Mouse (Mus musculus): ENCODE measurements around the gene Dab2ip. TPM values are rescaled to one million over a fixed set of nuclear protein-coding genes. Genes with fewer than 3 reads are reported as not detected.

The Dab2ip gene
- polyA plus RNA-seq, 1 experiment from 2014 or later = 41.4 TPM

DNA sequence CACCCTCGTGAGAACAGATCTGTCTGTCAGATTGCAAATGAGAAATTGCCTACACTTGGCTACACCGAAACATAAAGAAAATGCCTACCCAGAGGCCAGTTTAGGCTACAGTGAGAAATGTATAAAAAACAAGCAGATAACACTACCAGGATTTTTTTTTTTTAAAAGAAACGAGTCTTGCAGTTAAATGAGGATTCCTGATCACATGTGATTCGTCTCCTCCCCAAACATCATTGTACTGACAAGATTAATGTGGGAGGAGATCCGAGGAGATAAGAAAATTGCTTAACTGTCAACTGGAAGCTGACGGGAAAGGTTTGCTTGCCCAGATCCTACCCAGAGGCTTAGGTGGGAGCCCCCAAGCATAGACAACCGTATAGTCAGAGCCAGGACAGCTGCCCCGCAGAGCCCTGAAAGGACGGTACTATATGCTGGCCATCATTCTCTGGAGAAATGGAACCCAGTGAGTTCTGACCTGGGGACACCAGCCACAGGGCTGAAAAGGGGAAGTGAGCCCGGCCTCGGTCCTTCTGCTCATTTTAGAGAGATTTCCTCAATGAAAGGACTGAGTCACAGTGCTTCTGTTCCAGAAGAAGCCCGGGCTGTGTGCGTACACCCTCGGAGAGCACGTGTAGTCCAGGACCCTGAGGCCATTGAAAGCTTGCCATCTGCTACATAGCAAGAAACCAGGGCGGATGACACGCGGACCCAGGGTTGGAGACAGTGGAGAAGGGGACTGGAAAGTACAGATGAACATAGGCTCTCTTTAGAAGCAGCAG is 173.8 kb downstream of the Dab2ip start:
- Histone ChIP-seq H3K36me3 (ENCODE audit: insufficient read depth, low read length) (peaks cover 15% of the 10 kb centered on the region), H3K9me3 (replicated peaks; ENCODE audit: low read length) (no peaks in the 10 kb centered on the region), H3K9ac (ENCODE audit: low read depth, low read length) (no peak overlapping the region), H3K4me2 (ENCODE audit: low read length) (no peak overlapping the region), H3K27me3 (ENCODE audit: insufficient read depth, low read length) (no peaks in the 10 kb centered on the region), H3K27ac (no peak overlapping the region), H3K4me1 (replicated peaks; ENCODE audit: insufficient read depth, low read length) (peaks cover 12% of the 10 kb centered on the region; the same call in 1 of the 2 replicates), H3K4me3 (replicated peaks; ENCODE audit: low read depth, low read length) (no peak overlapping the region)
- 51% methylated on average over 18 of the region's 18 CpGs for WGBS
- no peak for TF ChIP-seq CTCF (IDR thresholded peaks at IDR 0.05; ENCODE audit: low read depth)
- ATAC-seq (replicated peaks; ENCODE audit: low FRiP score, low read depth) (no peak), DNase-seq (ENCODE audit: low spot score) (no peak)

DNA sequence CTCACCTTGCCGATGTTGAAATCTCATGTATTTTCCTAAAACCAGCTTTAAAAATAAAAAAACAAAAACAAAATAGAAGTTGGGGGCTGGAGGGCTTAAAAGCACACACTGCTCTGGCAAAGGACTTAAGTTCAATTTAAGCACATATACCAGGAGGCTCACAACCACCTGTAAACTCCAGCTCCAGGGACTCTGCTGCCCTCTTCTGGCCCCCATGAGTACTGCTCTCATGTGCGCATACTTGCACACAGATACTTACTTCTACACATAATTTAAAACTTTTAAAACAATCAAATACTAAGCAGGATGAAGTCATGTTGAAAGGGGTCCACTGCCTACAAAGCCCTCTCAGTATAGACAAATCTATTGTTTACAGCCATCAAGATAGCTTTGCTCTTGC is 176.9 kb downstream of the Dab2ip start:
- ATAC-seq (replicated peaks; ENCODE audit: low FRiP score, low read depth) = no peak
- H3K36me3 ChIP-seq (ENCODE audit: insufficient read depth, low read length) = no peaks in the 10 kb centered on the region
- TF ChIP-seq CTCF (IDR thresholded peaks at IDR 0.05; ENCODE audit: low read depth) = peak; percentile 50
- WGBS = 98% methylated on average over 2 of the region's 2 CpGs
- H3K4me2 ChIP-seq (ENCODE audit: low read length) = no peak overlapping the region
- H3K4me1 ChIP-seq (replicated peaks; ENCODE audit: insufficient read depth, low read length) = peaks cover 9% of the 10 kb centered on the region
- no peak overlapping the region for H3K27ac ChIP-seq
- DNase-seq (ENCODE audit: low spot score) = no peak
- H3K4me3 ChIP-seq (replicated peaks; ENCODE audit: low read depth, low read length) = no peak overlapping the region
- no peaks in the 10 kb centered on the region for H3K9me3 ChIP-seq (replicated peaks; ENCODE audit: low read length)
- no peaks in the 10 kb centered on the region for H3K27me3 ChIP-seq (ENCODE audit: insufficient read depth, low read length)
- no peak overlapping the region for H3K9ac ChIP-seq (ENCODE audit: low read depth, low read length)

DNA sequence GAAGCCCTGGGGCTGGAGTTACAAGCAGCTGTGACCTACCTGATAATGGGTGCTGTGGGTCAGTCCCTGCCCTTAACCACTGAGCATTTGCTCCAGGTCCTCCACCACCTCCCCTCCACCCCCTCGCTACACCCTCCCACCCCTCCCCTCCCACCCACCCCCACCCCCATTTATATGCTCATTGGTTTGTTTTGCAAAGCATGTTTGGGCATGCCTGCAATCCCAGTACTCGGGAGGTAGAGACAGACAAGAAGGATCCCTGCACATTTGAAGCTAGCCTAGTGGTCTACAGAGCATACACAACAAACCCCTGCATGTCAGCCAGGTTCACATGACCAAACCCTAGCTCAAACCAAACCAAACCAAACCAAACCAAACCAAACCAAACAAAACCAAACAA is 178.0 kb downstream of the Dab2ip start:
- Histone ChIP-seq H3K27me3 (ENCODE audit: insufficient read depth, low read length) (no peaks in the 10 kb centered on the region), H3K4me1 (replicated peaks; ENCODE audit: insufficient read depth, low read length) (peaks cover 12% of the 10 kb centered on the region), H3K36me3 (ENCODE audit: insufficient read depth, low read length) (no peaks in the 10 kb centered on the region), H3K9ac (ENCODE audit: low read depth, low read length) (no peak overlapping the region), H3K4me3 (replicated peaks; ENCODE audit: low read depth, low read length) (no peak overlapping the region), H3K9me3 (replicated peaks; ENCODE audit: low read length) (no peaks in the 10 kb centered on the region), H3K4me2 (ENCODE audit: low read length) (no peak overlapping the region), H3K27ac (no peak overlapping the region)
- no peak for ATAC-seq (replicated peaks; ENCODE audit: low FRiP score, low read depth)
- no peak for TF ChIP-seq CTCF (IDR thresholded peaks at IDR 0.05; ENCODE audit: low read depth)
- no peak for DNase-seq (ENCODE audit: low spot score)
- WGBS = 72% methylated on average over 2 of the region's 2 CpGs

DNA sequence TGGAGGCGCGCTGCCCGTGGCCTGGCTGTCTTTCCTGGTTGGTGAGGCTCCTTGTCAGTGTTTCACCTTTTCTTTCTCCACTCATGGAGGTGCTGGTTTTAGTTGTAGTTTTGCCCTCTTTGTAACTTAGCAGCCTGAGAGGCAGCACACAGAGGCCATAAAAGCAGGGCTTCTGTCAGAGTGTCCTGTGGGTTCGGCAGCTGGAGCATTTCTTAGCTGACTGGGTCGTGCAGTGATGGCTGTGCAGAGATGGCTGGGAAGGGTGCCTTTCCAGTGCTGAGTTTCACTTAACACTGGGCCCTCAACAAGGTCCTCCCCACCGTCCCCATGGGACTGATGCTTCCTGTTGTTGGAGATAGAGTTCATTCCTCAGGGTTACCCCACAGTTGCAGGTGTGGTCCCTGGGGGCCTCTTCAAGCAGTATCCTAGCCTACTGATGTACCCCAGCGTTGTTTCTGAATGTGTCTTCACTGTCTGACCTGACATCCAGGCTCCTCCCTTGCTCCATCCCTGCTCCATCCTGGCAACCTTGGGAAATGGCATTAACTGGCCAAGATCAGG is 179.5 kb downstream of the Dab2ip start:
- no peak for TF ChIP-seq CTCF (IDR thresholded peaks at IDR 0.05; ENCODE audit: low read depth)
- H3K4me1 ChIP-seq (replicated peaks; ENCODE audit: insufficient read depth, low read length) = peaks cover 12% of the 10 kb centered on the region
- no peaks in the 10 kb centered on the region for H3K9me3 ChIP-seq (replicated peaks; ENCODE audit: low read length)
- peak overlapping the region; percentile 70 for H3K27ac ChIP-seq
- no peak overlapping the region for H3K9ac ChIP-seq (ENCODE audit: low read depth, low read length)
- no peak overlapping the region for H3K4me2 ChIP-seq (ENCODE audit: low read length)
- WGBS = 47% methylated on average over 7 of the region's 7 CpGs
- DNase-seq (ENCODE audit: low spot score) (peak; percentile 68), ATAC-seq (replicated peaks; ENCODE audit: low FRiP score, low read depth) (no peak)
- H3K4me3 ChIP-seq (replicated peaks; ENCODE audit: low read depth, low read length) = no peak overlapping the region
- H3K27me3 ChIP-seq (ENCODE audit: insufficient read depth, low read length) = no peaks in the 10 kb centered on the region
- no peaks in the 10 kb centered on the region for H3K36me3 ChIP-seq (ENCODE audit: insufficient read depth, low read length)

DNA sequence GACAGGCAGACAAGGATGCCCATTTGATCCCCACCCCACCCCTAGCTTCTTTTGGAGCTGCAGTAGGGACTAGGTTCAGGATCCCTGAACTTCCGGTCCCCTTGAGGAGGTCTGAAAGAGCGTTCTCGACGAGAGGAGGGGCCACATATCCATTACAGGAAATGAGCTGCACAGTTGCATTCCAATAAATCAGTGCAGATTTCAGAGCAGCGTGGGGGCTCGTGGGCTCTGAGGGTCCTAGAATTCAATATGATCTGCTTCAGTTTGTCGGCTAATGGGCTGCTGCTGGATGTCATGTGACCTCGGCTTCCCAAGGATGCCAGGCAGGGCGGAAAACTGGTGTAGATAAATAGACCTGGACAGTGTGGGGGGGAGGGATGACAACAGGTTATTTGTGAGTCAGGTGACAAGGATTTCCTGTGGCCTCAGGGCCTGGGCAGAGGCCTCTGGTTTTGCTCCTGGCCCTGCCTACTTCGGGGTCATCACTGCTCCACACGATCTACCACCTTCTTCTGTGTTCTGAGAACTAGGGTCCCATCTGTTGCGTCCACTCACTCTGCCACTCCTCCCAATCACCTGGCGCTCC is 181.7 kb downstream of the Dab2ip start:
- DNase-seq (ENCODE audit: low spot score) (peak; percentile 74), ATAC-seq (replicated peaks; ENCODE audit: low FRiP score, low read depth) (peak; percentile 58)
- no peak overlapping the region for H3K4me3 ChIP-seq (replicated peaks; ENCODE audit: low read depth, low read length)
- peaks cover 12% of the 10 kb centered on the region for H3K4me1 ChIP-seq (replicated peaks; ENCODE audit: insufficient read depth, low read length)
- H3K36me3 ChIP-seq (ENCODE audit: insufficient read depth, low read length) = no peaks in the 10 kb centered on the region
- no peaks in the 10 kb centered on the region for H3K27me3 ChIP-seq (ENCODE audit: insufficient read depth, low read length)
- H3K4me2 ChIP-seq (ENCODE audit: low read length) = peak overlapping the region; percentile 19; the same call in 1 of the 2 replicates
- no peaks in the 10 kb centered on the region for H3K9me3 ChIP-seq (replicated peaks; ENCODE audit: low read length)
- no peak for TF ChIP-seq CTCF (IDR thresholded peaks at IDR 0.05; ENCODE audit: low read depth)
- no peak overlapping the region for H3K27ac ChIP-seq
- H3K9ac ChIP-seq (ENCODE audit: low read depth, low read length) = 0 out of 2 replicates have a peak overlapping the region, but pooled peaks have one; percentile 31
- 18% methylated on average over 13 of the region's 13 CpGs for WGBS

GRCm38 (mm10) chr2:35745876-35746275 is 187.8 kb downstream of the Dab2ip start:
- TF ChIP-seq CTCF (IDR thresholded peaks at IDR 0.05; ENCODE audit: low read depth) = no peak
- no peak overlapping the region for H3K4me2 ChIP-seq (ENCODE audit: low read length)
- no peak overlapping the region for H3K4me3 ChIP-seq (replicated peaks; ENCODE audit: low read depth, low read length)
- no peak overlapping the region for H3K27ac ChIP-seq
- no peaks in the 10 kb centered on the region for H3K27me3 ChIP-seq (ENCODE audit: insufficient read depth, low read length)
- WGBS = 92% methylated on average over 10 of the region's 10 CpGs
- DNase-seq (ENCODE audit: low spot score) (no peak), ATAC-seq (replicated peaks; ENCODE audit: low FRiP score, low read depth) (no peak)
- no peak overlapping the region for H3K9ac ChIP-seq (ENCODE audit: low read depth, low read length)
- H3K9me3 ChIP-seq (replicated peaks; ENCODE audit: low read length) = no peaks in the 10 kb centered on the region
- no peaks in the 10 kb centered on the region for H3K4me1 ChIP-seq (replicated peaks; ENCODE audit: insufficient read depth, low read length)
- H3K36me3 ChIP-seq (ENCODE audit: insufficient read depth, low read length) = no peaks in the 10 kb centered on the region

All from kidney, postnatal 0 days (tissue).